Mouse (Mus musculus): ENCODE results near the gene Dnaja3. TPM values are rescaled to one million over a fixed set of nuclear protein-coding genes. Genes with fewer than 3 reads are reported as not detected.

Dnaja3 gene
- polyA plus RNA-seq, 1 experiment, result 64.0 TPM

DNA sequence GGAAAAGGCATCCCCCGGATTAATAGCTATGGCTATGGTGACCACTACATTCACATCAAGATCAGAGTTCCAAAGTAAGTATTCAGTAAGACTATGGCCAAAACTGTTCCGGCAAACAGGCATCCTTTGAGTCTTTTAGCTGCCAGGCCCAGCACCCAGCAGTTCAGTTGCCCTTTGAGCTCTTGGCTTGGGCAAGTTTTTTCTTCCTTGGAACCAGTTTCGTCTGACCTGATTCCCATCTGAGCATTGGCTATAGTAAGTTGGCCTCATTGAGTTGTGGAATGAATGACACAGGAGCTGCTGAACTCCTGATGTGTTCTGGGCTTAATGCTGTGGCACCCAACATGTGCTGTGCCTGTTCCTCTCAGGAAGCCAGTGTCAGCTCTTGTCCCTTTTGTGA is 61.4 kb downstream of the Dnaja3 start:
- WGBS, result 87% methylated on average over 3 of the region's 3 CpGs
- no peak overlapping the region for H3K4me3 ChIP-seq (replicated peaks; ENCODE audit: insufficient read depth, low read depth, low read length)
- H3K27me3 ChIP-seq (ENCODE audit: control insufficient read depth, insufficient read depth, low read length), result no peaks in the 10 kb centered on the region
- TF ChIP-seq CTCF (IDR thresholded peaks at IDR 0.05; ENCODE audit: borderline replicate concordance, insufficient read depth, low read depth, low read length) (no peak), POLR2A (IDR thresholded peaks at IDR 0.05; ENCODE audit: borderline replicate concordance, insufficient read depth, low read length) (no peak)
- no peaks in the 10 kb centered on the region for H3K4me1 ChIP-seq (ENCODE audit: control insufficient read depth, insufficient read depth, low read length)
- no peak overlapping the region for H3K27ac ChIP-seq (ENCODE audit: insufficient read depth, low read length)
- DNase-seq, result no peak

DNA sequence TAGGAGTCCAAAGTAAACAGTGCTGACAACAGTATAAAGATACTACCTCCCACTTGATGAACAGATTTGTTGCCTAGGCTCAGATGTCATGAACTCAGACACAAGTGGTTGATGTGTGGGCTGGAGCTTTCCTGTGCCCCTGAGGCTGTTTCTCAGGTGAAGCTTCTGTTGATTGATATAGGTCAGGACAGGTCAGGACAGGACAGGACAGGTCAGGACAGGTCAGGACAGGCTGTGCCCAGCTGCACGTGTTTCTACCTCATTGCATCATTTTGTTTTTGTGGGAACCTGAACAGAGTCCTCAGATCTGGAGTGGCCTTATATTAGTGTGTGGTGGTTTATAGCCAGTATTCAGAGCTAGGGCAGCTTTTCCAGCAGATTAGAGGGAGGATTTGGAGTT is 62.9 kb downstream of the Dnaja3 start:
- H3K27me3 ChIP-seq (ENCODE audit: control insufficient read depth, insufficient read depth, low read length), result no peaks in the 10 kb centered on the region
- no peak overlapping the region for H3K4me3 ChIP-seq (replicated peaks; ENCODE audit: insufficient read depth, low read depth, low read length)
- no peak for DNase-seq
- 79% methylated on average over 1 of the region's 1 CpGs for WGBS
- TF ChIP-seq CTCF (IDR thresholded peaks at IDR 0.05; ENCODE audit: borderline replicate concordance, insufficient read depth, low read depth, low read length) (no peak), POLR2A (IDR thresholded peaks at IDR 0.05; ENCODE audit: borderline replicate concordance, insufficient read depth, low read length) (no peak)
- no peaks in the 10 kb centered on the region for H3K4me1 ChIP-seq (ENCODE audit: control insufficient read depth, insufficient read depth, low read length)
- no peak overlapping the region for H3K27ac ChIP-seq (ENCODE audit: insufficient read depth, low read length)

DNA sequence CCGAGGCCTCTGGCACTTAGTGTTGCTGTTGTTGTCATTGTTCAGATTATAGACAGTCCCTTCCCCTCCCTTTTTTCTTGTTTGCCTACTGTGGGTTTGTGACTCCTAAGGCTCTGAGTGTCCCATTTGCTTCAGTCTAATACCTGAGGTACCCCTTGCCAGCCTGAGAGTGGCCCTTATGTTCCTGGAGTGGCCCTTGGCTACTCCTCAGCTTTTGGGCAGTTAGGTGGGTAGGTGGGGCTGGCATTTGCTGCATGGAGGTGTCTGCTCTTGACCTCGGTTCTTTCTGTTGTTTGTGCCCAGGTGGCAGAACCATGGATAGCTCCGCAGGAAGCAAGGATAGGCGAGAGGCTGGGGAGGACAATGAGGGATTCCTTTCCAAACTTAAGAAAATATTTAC is 65.8 kb downstream of the Dnaja3 start:
- Histone ChIP-seq H3K4me3 (replicated peaks; ENCODE audit: insufficient read depth, low read depth, low read length) (no peak overlapping the region), H3K27me3 (ENCODE audit: control insufficient read depth, insufficient read depth, low read length) (no peaks in the 10 kb centered on the region), H3K27ac (ENCODE audit: insufficient read depth, low read length) (no peak overlapping the region), H3K4me1 (ENCODE audit: control insufficient read depth, insufficient read depth, low read length) (no peaks in the 10 kb centered on the region)
- no peak for DNase-seq
- 46% methylated on average over 4 of the region's 4 CpGs for WGBS
- no peak for TF ChIP-seq CTCF (IDR thresholded peaks at IDR 0.05; ENCODE audit: borderline replicate concordance, insufficient read depth, low read depth, low read length)
- no peak for TF ChIP-seq POLR2A (IDR thresholded peaks at IDR 0.05; ENCODE audit: borderline replicate concordance, insufficient read depth, low read length)

DNA sequence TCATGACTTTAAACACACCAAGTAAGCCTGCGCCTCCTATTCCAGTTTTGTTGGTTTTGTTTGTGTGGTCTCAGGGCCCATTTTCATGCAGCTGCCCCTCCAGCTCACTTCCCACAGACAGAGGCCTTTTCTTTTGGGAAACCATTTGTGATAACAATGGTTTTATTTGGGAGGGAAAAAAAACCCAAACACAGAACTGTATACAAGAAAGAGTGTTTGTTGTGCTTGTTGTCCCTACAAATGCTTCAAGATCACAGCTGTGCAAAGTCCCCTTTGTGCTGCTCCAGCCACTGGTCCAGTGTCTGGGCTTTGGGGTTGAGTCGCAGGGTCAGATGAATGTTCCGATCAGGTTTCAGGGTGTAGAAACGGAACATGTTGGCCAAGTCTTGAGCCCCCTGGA is 71.4 kb downstream of the Dnaja3 start:
- no peak for DNase-seq
- peaks cover 15% of the 10 kb centered on the region for H3K4me1 ChIP-seq (ENCODE audit: control insufficient read depth, insufficient read depth, low read length)
- H3K27ac ChIP-seq (ENCODE audit: insufficient read depth, low read length), result no peak overlapping the region; the same call in 1 of the 2 replicates
- H3K4me3 ChIP-seq (replicated peaks; ENCODE audit: insufficient read depth, low read depth, low read length), result no peak overlapping the region
- no peaks in the 10 kb centered on the region for H3K27me3 ChIP-seq (ENCODE audit: control insufficient read depth, insufficient read depth, low read length)
- 95% methylated on average over 4 of the region's 4 CpGs for WGBS
- TF ChIP-seq CTCF (IDR thresholded peaks at IDR 0.05; ENCODE audit: borderline replicate concordance, insufficient read depth, low read depth, low read length) (no peak), POLR2A (IDR thresholded peaks at IDR 0.05; ENCODE audit: borderline replicate concordance, insufficient read depth, low read length) (no peak)

DNA sequence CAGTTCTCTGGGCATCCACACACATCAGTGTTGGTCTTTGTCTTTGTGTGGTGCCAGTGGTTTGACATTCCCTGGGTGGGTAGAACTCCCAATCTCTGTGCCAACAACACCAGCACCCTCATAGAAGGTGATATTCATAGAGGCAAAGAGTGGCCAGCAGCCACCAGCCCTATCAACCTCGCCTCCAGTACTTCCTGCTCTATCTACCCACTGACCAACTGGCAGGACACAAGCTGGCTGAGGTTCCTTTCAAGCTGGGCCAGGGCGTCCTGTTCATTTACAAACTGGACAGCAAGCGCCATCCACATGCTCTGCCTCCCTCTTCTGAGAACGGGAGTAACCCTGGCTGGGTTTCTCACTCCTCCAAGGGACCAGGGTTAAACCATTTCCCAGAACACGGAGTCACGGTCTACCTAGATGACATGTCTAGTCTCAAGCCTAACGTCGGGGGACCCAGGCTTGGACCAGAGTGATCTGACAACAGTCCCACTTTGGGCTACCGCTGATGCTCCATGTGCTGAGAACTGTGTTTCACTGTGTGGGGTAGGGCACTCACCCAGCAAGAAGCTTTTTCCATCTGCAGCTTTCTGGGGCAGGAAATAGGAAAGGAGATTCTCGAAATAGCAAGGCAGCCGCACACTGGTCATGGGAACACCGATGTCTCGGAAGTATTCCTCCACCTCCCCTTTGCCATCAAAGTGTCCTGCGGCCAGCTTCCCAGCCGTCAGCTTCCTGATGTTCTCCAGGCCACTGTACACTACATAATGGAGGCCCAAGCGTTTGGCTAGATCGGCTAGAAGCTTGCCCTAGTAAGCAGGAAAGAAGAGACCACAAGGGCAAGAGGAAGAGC is 74.3 kb downstream of the Dnaja3 start:
- peak overlapping the region; percentile 87 for H3K27ac ChIP-seq (ENCODE audit: insufficient read depth, low read length)
- TF ChIP-seq POLR2A (IDR thresholded peaks at IDR 0.05; ENCODE audit: borderline replicate concordance, insufficient read depth, low read length) (no peak), CTCF (IDR thresholded peaks at IDR 0.05; ENCODE audit: borderline replicate concordance, insufficient read depth, low read depth, low read length) (no peak)
- WGBS, result 37% methylated on average over 17 of the region's 17 CpGs

DNA sequence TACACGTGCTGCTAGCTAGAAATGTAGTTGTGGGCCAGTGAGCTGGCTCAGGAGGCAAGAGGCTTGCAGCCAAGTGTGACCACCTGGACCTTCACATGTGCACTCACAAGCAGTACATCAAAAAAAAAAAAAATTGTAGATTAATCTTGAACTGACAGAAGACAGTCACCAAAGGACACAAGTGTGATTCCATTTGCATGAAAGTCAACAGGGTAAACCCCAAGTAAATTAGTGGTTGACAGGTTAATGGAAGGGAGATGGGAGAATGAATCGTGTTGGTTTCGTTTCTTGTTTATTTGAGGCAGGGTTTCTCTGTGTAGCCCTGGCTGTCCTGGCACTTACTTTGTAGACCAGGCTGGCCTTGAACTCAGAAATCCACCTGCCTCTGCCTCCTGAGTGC is 78.1 kb downstream of the Dnaja3 start:
- Histone ChIP-seq H3K27me3 (ENCODE audit: control insufficient read depth, insufficient read depth, low read length) (no peaks in the 10 kb centered on the region), H3K4me1 (ENCODE audit: control insufficient read depth, insufficient read depth, low read length) (peaks cover 15% of the 10 kb centered on the region), H3K4me3 (replicated peaks; ENCODE audit: insufficient read depth, low read depth, low read length) (no peak overlapping the region), H3K27ac (ENCODE audit: insufficient read depth, low read length) (no peak overlapping the region)
- WGBS, result 45% methylated on average over 3 of the region's 3 CpGs
- no peak for DNase-seq
- TF ChIP-seq CTCF (IDR thresholded peaks at IDR 0.05; ENCODE audit: borderline replicate concordance, insufficient read depth, low read depth, low read length) (no peak), POLR2A (IDR thresholded peaks at IDR 0.05; ENCODE audit: borderline replicate concordance, insufficient read depth, low read length) (no peak)

More for the DNA sequence above, 74.3 kb downstream of the Dnaja3 start:
- Histone ChIP-seq H3K27me3 (ENCODE audit: control insufficient read depth, insufficient read depth, low read length) (no peaks in the 10 kb centered on the region), H3K4me3 (replicated peaks; ENCODE audit: insufficient read depth, low read depth, low read length) (no peak overlapping the region), H3K4me1 (ENCODE audit: control insufficient read depth, insufficient read depth, low read length) (peaks cover 15% of the 10 kb centered on the region)
- DNase-seq, result peak; percentile 72 to 76

DNA sequence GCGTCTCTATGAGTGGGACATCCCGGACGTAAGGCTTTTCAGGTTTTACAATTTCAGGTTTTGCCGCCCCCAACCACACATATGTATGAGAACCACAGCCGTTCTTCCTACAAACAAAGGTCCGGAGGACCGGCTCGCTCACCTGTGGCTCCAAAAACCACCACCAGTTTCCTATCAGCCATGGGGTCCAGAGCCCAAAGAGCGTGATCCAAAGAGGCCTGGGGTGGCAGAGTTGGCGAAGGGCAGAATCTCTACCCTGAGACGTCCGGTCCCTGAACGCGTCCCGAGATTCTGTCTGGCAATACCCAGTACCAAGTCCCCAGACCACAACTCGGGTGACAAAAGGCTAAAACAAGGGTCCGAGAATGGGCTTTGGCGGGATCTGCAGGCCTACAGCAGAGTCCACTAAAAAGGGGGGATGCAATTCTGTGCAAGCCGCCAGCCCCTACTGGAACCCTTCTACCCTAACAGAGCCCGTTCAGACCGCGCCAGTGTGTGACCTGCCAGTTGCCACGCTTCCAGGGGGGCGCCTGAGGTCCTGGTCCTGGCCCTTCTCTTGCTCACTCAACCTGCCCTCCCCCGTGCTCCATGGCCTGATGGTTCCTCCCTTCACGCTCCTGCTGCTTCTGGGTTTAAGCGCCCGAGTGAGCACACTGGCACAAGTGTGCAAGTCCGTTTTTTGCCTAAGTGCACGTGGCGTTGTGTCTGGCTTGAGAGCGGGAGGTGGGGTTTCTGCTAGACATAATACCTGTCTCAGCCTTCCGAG is 79.1 kb downstream of the Dnaja3 start, which contains the start of gene Nmral1:
Gene Nmral1 (minus strand): TSS at position 604 of the 766 bp plus-strand sequence.
- Histone ChIP-seq H3K27me3 (ENCODE audit: control insufficient read depth, insufficient read depth, low read length) (no peaks in the 10 kb centered on the region), H3K4me3 (replicated peaks; ENCODE audit: insufficient read depth, low read depth, low read length) (peak within 1 kb of the TSS; percentile 95), H3K27ac (ENCODE audit: insufficient read depth, low read length) (peak within 1 kb of the TSS; percentile 92), H3K4me1 (ENCODE audit: control insufficient read depth, insufficient read depth, low read length) (peaks cover 9% of the 10 kb centered on the region)
- TF ChIP-seq CTCF (IDR thresholded peaks at IDR 0.05; ENCODE audit: borderline replicate concordance, insufficient read depth, low read depth, low read length) (no peak), POLR2A (IDR thresholded peaks at IDR 0.05; ENCODE audit: borderline replicate concordance, insufficient read depth, low read length) (peak; percentile 30; the same call in 1 of the 2 replicates)
- DNase-seq, result peak; percentile 83 to 86
- 5% methylated on average over 33 of the region's 33 CpGs for WGBS

Measured in cerebellum, adult 2 months (tissue).